Mouse (Mus musculus): Measurements from ENCODE around the gene Timm29.

DNA sequence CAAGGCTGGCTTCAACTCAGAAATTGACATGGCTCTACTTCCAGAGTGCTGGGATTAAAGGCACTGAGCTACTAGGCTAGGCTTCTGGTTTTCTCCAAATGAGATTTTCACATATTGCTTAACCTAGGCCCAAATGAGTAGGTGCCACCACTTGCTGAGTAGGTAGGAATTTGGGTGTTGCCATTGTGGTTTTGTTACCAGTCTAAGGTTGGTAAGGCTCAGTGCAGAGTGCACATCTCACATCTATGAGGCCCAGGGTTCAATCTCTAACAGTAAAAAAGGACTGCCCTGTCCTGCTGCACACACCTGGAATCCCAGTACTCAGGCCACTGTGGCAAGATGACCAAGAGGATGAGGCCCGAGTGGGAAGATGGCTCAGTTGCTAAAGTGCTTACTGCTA is 7.1 kb upstream of the Timm29 start:
- TF ChIP-seq POLR2A (IDR thresholded peaks at IDR 0.05; ENCODE audit: extremely low read depth, insufficient read depth, low read length) (no peak), CTCF (IDR thresholded peaks at IDR 0.05; ENCODE audit: low read depth, low read length) (no peak)
